Mouse (Mus musculus) right cerebral cortex, adult 2 months (tissue): ENCODE data around the gene Arhgap31.

Experiments
- DNase-seq, 2 experiments: peaks; one replicate each; pipeline ENCODE4 v3.0.0; 2021 to 2022; ENCODE audit warnings: low spot score in 2 of 2

Gene Arhgap31

DNA sequence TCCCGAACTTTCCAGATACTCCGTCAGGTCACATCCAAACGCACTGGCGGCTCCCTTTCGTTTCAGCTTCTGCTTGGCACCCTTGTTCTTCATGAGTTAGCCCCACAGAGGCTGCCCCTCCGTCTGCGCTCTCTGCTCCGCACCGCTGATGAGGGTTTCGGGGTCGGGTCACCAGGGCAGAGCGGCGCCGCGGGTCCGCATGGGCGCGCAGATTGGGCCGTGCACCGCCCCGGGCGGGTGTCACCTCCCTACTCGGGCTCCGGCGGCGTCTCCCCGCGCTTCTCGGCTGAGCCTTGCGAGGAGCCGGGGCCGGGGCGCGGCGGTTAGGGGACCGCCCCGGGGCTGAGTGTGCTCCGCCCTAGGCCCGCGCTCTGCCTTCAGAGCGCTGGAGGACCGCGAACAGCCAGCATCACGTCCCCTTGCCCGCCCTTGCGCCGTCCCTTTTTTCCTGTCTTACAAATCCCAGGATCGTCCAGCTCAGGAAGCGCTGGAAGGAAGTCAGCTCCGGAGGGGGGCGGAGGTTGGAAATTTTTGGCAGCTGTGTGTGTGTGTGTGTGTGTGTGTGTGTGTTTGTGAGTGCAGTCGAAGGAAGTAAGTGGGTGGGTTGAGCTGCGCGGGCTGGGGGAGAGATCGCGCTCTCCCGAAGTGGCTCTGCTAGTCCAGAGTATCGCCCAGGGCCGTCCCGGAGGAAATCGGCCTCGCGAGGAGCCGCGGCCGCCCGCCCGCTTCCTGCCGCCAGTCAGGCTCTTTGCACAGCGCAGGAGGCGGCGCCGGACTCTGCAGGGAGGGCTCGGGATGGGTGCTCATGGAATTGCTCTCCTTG, at the start of gene Arhgap31:
TSS of gene Arhgap31 (minus strand) at position 694 of the 823 bp plus-strand sequence.
- peak; percentile 68 to 75 for DNase-seq

DNA sequence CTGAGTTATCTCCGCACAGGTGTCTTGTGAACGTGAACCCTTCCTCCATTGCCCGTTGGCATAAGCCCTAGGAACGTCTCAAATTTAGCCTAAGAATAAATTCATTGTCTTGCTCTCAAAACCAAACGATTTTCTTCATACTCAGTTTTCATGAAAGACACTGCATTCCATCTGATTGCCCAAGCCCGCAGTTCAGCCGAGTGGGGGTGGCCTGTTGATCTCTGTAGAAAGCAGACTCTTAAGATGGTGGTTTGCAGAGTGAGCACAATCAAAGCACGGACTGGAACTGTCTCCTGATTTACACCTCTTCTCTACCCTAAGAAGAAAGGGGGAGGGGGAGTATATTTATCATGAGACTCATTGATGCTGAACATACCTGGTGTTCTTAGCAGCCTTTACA, 49.3 kb upstream of the Arhgap31 start:
- no peak for DNase-seq

DNA sequence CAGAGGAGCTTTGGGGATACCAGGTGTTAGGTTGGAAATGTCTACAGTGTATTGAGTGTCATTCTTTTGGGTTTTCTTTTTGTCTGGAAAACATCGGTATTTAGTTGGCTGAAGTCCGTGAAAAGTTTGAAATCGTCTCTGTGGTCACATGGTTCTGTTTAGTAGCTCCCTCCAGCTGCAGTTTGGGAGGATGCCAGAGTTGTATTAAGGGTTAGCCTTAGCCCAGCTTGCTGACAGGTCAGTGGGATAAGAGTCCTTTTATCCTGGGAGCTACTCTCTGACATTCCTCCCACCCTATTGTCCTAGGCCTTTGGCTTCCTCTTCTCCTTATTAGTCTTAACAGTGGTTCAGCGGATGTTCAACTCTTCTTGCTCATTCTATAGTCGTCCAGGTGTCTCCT, 48.9 kb upstream of the Arhgap31 start:
- DNase-seq, result no peak

DNA sequence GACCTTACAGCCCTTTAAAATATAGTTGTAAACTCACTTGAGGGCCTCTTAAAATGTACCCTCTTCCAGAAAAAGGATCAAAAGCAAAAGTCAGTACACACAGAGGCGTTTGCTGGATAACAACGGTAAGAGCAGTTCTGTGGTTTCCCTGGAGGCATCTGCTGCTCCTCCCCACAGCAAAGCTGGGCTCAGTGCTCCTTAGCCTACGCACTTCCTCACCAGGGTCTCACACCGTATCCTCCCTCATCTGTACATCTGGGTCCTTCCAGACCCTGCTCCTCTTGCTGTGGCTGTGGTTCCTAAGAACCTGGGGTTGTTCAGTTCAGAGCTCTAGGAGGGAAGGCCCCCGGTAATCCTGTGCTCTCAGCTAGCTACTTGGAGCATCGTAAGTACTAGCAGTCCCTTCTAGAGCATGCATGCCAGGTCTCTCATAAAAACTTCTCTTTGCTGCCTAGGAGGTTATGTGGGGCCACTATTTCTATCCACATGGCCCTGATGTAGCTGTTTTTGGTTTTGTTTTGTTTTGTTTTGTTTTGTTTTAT, 47.8 kb upstream of the Arhgap31 start:
- DNase-seq, result no peak

DNA sequence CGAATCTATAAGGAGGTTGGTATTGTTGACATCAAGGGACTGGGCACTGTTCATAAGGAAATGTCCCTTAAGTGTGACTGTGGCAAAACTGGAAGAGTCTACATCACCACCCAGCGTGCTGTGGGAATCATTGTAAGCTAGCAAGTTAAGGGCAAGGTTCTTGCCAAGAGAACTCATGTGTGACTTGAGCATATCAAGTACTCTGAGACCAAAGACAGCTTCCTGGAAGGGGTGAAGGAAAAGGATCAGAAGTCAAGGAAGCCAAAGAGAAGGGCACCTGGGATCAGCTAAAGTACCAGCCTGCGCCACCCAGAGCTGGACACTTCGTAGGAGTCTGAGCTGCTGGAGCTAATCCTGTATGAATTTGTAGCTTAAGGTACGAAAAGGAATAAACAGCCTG, 47.2 kb upstream of the Arhgap31 start:
- no peak for DNase-seq

DNA sequence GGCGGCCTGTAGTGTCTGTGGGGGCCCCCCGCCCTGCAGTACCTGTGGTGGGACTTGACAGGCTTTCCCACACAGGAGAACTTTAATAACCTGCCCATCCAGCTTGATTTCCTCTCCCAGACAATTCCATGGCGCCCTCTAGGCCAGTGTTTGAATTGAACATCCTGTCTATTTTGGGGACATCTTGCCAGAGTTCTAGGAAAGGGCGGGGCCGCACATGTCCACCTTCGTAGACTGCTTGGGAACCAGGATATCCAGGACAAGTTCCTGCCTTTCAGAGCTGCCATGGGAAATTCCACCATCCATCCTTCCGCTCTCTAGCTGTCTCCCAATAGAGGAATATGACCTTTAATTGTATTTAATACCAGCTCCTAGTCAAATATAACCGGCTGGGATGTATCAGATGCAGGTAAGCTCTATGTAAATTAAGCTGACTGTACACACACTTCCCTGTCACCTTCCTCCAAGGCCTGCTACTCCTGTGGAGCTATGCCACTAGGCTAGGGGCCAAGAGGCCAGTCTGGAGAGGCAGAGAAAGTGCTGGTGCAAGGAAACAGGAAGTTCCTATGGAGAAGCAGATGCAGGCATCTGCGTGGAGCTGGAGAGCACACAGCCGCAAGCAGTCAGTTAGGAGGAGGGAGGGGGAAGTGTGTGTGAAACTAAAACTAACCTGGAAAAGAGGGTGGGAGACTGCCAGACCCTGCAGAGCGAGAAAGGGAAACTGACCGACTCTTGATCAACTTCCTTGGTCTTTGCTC, 45.2 kb upstream of the Arhgap31 start:
- DNase-seq, result no peak

DNA sequence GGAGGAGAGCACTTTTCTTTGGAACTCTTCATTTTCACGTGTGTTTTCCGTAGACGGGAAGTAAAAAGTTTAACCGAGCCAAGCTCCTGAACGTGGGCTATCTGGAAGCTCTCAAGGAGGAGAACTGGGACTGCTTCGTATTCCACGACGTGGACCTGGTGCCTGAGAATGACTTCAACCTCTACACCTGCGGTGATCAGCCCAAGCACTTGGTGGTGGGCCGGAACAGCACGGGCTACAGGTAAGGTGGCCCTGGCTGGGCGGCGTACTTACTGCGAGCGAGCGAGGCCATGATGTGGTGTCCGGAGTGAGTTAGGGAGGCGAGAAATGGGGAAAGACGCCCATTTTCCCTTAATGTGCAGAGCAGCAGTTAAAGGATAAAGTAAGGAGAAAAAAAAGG, 44.6 kb upstream of the Arhgap31 start:
- DNase-seq, result no peak

DNA sequence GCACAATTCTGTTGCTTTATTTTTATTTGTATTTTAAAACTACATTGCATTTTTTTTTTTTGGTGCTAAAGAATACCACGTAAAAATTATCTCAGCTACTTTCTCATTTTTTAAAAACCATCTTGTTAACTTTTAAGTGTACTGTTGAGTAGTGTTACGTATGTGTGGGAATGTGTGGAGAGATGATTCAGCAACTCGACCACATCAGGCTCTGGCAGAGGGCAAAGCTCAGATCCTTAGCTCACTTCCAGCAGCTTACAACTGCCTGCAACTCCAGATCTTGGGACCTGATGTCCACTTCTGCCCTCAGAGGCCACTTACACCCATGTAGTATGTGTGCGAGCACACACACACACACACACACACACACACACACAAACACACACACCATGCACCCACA, 43.5 kb upstream of the Arhgap31 start:
- DNase-seq, result no peak

DNA sequence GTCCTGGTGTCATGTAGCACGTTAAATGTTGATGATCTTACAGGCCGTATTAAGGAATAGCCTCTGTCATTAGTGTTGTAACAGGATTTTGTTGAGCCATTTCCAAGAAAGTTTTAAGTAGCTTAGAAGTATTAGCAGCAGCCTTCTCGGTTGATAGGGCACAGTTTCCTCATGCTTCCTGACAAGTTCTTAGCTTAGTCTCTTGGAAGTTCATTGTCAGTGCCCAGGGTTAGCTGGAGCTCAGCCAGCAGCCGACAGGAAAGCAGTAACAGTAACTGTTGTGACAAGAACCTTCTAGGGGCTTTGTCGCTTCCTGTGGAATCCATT, 43.1 kb upstream of the Arhgap31 start:
- no peak for DNase-seq

DNA sequence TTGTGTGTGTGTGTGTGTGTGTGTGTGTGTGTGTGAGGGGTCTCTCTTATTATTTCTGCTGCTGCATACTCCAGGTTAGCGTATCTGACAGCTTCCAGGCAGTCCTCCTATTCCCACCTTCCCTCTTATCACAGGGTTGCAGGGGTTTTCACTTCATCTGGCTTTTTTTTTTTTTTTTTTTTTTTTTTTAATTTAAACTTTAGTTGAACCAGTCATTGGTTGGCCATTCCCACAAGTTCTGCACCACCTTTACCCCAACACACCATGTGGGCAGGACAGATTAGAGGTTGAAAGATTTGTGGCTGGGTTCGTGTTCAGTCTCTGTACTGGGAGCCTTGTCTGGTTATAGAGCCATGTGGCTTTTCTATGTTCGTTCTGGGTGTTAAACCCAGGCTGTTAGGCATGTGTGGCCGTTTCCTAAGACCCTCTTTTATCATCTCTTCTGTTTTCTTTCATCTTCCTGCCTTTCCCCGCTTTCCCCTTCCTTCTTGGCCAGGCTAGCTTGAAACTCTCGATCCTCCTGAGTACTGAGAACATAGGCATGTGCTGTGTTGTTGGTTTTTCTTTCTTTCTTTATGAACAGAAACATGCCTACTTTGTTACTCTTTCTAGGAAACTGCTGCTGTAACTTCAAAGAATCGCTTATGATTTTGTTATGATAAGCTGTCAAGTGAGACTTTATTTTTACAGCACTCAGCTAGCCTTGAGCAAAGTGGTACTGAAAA, 42.5 kb upstream of the Arhgap31 start:
- no peak for DNase-seq

DNA sequence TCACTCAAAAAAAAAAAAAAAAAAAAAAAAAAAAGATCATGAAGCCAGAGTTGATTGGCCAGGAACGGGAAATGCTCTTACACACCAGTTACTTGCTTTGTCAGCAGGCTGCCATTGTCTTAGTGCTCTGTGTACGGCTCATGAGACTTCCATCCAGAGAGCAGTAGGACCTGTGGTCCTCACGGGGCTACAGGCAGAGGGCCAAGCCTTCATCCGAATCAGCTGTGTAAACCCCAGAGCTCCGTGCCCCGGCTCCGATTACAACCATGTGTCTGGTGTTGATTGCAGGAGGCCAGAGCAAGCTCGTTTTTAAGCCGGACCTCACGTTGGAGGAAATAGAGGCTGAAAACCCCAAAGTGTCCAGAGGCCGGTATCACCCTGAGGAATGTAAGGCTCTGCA, 40.6 kb upstream of the Arhgap31 start:
- no peak for DNase-seq

DNA sequence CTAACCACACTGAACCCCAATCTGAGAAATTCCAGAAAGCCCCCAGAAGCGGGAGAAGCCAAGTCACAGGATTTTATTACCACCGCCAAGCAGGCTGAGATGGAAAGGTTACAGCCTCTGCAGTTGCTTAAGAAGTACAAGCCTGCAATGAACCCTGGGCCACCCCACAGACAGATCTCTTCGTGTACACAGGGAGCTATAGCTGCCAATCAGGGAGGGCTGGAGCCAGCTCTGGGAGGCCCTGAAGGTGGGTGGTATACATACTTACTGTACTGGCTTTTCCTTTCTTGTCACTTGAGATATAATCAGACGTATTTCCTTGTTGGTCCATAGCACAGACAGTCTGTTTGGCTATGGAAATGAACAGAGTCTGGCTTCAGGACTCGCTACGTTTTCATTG, 37.7 kb upstream of the Arhgap31 start:
- DNase-seq, result no peak

DNA sequence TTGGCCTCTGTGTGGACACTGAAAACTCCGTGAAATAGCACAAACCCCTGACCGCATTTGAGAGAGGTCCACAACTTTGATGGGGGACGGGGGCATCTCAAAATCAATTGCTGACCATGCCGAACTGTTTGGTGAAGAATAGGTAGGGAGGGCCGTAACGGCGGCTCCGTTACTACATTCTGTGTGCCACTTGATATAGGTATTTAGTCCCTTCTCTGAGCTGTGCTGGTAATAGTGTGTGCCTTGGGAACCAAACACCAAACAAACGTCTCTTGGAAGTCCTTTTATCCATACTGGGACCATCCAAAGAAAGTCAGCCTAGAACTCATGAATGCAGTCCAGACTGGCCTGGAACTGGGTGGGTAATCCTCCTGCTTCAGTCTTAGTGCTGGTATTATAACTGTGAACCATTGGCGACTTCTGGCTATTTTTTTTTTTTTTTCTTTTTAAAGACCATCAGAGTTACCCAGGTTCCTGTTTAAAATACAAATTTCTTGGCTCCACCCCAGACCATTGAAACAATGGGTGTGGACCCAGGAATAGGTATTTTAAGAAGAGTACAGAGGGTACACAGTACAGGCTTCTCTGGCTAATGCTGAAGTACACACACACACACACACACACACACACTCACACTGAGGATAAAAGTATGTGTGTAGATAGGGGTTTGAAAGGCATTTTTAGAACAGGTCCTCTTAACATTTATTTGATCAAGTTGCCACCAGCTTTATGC, 31.0 kb upstream of the Arhgap31 start:
- DNase-seq, result no peak

DNA sequence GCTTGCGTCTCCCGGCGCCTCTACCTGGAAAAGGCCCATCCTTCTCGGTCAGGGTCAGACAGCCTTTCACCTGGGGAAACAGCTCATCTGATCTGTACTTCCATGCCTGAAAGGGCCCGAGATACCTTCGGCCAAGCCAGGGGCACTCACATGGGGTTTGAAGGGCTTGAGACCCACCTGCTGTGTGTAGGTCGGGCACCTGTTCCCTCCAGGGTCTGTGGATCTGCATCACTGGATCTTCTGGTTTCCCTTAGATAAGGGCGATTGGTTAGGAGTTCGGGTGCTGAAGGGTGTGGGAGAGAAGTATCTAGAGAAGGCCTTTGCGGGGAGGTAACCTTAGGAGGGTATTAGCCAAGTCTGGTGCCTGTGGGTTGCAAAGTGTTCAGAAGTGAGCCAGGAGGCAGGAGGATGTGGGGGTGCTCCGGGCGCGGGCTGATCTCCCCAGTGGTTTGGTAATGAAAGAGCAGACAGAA, 29.6 kb upstream of the Arhgap31 start:
- peak; percentile 40 to 62 for DNase-seq

DNA sequence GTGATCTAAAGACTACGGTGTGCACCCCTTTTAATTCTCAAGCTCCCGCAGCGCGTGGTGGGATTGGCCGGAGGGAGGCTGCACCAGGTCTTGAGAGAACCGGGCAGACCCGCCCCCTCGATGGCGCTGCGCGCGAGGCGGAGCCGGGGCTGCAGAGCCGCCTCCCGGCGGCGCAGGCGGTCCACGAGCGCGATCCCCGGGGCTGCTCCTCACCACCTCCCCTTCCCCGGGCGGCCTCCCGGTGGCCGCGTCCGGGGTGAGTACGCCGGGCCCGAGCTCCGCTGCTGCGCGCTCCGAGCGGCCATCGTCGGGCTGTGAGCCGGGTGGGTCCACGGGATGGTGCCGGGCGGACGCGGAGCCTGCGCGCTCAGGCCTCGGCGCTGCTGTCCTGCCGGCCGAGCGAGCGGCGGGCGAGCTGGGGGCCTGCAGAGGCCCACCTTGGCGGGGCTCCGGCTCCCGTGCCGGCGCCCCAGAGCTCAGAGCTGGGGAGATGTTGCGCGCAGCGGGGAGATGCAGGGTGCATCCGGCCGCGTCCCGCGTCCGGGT, 29.1 kb upstream of the Arhgap31 start, which contains the start of gene B4galt4:
TSS of gene B4galt4 (plus strand) at position 152 of the 546 bp plus-strand sequence.
- peak; percentile 77 to 87 for DNase-seq

DNA sequence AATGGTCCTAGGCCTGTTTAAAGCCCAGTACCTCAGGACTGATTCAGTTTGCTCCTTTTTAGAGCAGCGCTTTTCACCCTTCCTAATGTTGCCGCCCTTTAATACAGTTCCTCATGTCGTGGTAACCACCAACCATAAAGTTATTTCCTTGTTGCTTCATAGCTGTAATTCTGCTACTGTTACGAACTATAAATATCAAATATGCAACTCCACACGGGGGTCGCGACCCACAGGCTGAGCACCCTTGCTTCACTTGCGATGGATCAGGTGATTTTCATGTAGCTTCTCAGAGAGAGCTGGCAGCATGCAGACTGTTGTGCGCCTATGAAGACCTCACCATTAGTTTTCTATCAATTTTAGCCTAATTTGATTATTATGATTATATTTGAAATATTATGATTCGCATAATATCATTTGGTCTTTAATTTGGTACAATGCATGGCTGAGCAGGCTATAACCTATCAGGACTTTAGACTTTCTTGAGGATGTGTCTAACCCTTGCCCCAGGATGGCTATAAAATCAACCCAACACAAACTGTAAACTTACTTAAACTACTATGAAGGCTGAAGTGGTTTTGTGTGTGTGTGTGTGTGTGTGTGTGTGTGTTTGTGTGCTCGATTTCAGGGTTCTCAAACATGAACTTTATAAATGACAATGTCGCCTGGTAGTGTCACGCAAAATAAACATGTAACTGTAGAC, 28.3 kb upstream of the Arhgap31 start:
- no peak for DNase-seq

DNA sequence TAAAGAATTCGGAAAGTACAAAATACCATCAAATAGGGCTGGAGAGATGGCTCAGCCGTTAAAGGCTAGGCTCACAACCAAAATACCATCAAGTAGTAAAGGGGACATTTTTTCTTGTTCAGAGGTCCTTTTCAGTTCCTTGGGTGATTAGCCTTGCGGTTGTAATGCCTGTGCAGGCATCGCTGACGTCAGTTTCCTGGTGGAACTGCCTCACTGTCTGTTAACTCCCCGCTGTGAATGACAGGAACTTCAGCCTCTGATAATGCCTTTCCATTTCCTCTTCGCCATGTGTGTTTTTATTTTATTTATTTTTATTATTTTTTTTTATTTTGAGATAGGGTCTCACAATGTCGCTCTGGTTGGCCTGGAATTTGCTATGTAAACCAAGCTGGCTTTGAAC, 17.8 kb upstream of the Arhgap31 start:
- DNase-seq, result no peak

DNA sequence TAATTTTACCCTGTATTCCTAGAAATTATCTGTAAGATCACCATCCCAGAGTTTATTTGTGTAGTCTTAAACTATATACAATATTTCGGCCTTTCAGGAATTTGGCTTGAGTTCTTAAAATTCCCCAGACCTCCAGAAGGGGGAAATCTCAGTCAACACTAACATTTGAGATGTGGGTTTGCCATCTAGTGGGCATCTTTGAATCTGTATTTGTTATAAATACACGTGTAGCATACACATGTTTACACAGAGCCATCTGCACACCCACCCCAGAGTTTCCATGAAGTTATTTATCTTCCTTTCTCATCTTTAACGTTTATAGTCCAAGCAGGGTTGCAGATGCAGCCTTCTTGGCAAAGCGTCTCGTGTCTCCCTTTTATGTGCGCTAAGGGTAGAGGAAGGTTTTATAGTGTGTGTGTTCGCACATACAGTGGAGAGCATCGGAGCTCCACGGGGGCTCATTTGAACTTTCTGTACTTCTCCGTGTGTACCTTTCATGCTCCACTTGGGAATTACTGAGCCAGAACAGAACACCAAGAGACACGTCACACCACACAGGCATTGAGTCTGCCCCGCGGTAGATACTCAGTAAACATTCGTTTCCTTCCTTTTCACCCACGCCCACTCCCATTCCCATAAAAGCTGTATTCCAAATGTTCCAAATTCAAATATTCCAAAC, 16.7 kb upstream of the Arhgap31 start:
- DNase-seq, result peak; percentile 37 to 49

DNA sequence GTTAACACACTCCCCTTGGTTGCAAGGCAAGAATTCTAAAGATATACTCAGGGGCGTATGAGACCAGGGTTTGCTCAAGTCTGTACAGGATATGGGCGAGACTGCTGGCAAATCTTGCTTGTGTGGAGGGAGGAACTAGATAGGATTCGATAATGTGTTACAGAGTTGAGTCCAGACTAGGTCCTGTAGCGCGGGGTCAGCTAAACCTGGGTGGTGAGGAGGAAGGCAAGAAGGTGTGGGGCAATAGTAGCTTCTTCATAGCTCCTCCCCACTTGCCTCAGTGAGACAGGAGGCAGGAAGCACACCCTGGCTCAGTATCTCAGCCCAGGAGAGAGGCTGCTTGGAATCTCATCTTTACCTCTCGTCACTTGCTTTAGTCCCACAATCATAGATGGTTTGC, 16.1 kb upstream of the Arhgap31 start:
- DNase-seq, result no peak

DNA sequence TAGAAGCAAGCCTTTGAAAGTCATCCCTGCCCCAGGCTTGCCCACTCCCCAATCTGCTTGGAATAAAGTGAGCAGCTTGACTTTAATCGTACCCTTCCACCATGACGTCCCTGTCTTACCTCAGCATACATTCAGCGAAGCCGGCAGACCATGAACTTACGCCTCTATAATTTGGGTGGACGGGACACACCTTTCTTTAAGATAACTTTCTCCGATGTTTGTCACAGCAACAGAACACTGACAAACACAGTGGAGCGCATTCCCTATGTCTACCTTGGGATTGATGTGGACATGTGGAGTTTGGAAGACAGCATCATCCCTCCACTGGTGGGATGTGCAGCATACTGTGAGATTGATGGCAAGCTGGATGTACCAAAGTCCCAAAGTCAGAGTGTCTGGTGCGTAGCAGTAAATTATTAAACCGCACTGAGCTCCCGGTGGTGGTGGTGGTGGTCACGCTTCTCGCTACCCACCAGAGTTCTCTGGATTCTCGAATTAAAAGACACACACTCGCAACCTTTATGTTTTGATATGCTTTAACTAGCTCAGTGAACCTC, 15.6 kb upstream of the Arhgap31 start:
- no peak for DNase-seq
